Mouse (Mus musculus) liver, embryonic 15.5 days (tissue): ENCODE measurements at regions not wholly inside any gene's neighbourhood (a gene's known extent, or its start where the extent isn't known, plus 50 kb on each side); places are given as distances from the start of the nearest gene placed in this dataset.

Experiments used
- ATAC-seq: fragments of 200-750 bp; cut with Nextera tagmentation; 2 replicates; pipeline ENCODE4 v1.8.0; 2017; ENCODE audit warnings: moderate number of reproducible peaks, mild to moderate bottlenecking, moderate library complexity; ENCODE audit not compliant: insufficient read depth
- H3K27ac ChIP-seq: fragments of 300-500 bp; sonication (generic); replicated peaks from 2 replicates; pipeline ENCODE4 v1.5.1; 2015; ENCODE audit warnings: mild to moderate bottlenecking, inconsistent platforms
- H3K27me3 ChIP-seq: fragments of 300-500 bp; sonication (generic); 2 replicates; pipeline ENCODE4 v1.6.1; 2015; ENCODE audit warnings: mild to moderate bottlenecking, inconsistent platforms
- H3K36me3 ChIP-seq: fragments of 300-500 bp; sonication (generic); replicated peaks from 2 replicates; pipeline ENCODE4 v1.6.1; 2015; ENCODE audit warnings: moderate library complexity, mild to moderate bottlenecking, inconsistent platforms
- H3K4me1 ChIP-seq: fragments of 300-500 bp; sonication (generic); replicated peaks from 2 replicates; pipeline ENCODE4 v1.6.1; 2015; ENCODE audit warnings: inconsistent platforms
- H3K4me2 ChIP-seq: fragments of 300-500 bp; sonication (generic); 2 replicates; pipeline ENCODE4 v1.6.1; 2015; ENCODE audit warnings: moderate library complexity, mild to moderate bottlenecking, inconsistent platforms
- H3K4me3 ChIP-seq: fragments of 300-500 bp; sonication (generic); replicated peaks from 2 replicates; pipeline ENCODE4 v1.5.1; 2015; ENCODE audit warnings: mild to moderate bottlenecking, inconsistent platforms
- H3K9ac ChIP-seq: fragments of 300-500 bp; sonication (generic); 2 replicates; pipeline ENCODE4 v1.6.1; 2015; ENCODE audit warnings: moderate library complexity, mild to moderate bottlenecking, inconsistent platforms
- H3K9me3 ChIP-seq: fragments of 300-500 bp; sonication (generic); replicated peaks from 2 replicates; pipeline ENCODE4 v1.6.1; 2016; ENCODE audit warnings: inconsistent platforms
- WGBS: fragments of 180-500 bp; shearing (Covaris S2); methylation state at CpG from one replicate; pipeline ENCODE4 v1.1.7; 2015; ENCODE audit warnings: mixed read lengths; ENCODE audit not compliant: insufficient replicate concordance; 5-methylcytosine and 5-hydroxymethylcytosine counted together

DNA sequence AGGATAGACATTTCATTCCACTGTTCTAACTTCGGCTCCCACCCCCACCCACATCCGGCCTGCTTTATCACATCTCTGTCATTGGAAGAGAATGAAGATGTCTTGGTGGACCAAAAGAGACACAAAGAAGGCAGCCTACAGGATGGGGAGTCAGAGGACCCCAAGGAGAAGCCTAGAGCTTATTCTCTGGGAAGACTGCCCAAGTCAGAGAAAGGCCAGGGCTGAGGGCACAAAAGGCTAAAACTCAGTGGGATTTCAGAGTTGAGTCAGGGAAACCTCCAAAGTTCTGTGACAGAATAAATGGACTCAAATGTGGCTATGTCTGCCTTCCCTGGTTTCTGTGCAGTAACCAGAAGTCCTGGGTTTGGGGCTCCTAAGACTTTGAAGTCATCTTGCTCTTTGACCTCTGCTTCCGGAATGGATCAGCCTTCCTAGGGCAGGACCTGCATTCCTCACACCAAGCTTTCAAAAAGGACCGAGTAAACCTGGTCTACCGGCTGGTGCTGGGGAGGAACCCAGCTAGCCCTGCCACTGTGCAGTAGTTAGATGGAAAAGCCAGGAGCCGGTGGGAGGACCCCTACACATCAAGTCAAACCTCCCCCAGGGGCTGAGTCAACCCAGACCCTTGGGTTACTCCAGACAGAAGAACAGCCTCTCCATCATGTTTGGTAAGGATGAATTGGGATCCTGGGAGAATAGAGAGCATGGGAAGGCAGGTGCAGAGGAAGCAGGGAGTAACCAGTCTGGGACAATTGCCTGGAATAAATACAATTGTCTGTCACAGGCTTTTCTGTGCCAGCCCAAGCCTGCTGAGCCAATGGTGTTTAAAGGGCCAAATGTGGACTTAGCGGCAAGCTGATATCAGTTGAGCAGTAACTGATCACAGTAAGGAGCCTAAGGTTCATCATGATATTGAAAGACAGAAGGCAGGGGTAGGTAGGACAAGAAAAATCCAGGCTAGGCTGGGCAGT, 80.7 kb upstream of the Barx2 start:
- Histone ChIP-seq H3K9ac (no peak overlapping the region), H3K9me3 (no peaks in the 10 kb centered on the region), H3K4me2 (no peak overlapping the region), H3K36me3 (no peaks in the 10 kb centered on the region), H3K4me3 (no peak overlapping the region), H3K27ac (no peak overlapping the region), H3K4me1 (peaks cover 22% of the 10 kb centered on the region), H3K27me3 (peaks cover 7% of the 10 kb centered on the region; the same call in 1 of the 2 replicates)
- 55% methylated on average over 7 of the region's 7 CpGs for WGBS
- ATAC-seq: no peak

DNA sequence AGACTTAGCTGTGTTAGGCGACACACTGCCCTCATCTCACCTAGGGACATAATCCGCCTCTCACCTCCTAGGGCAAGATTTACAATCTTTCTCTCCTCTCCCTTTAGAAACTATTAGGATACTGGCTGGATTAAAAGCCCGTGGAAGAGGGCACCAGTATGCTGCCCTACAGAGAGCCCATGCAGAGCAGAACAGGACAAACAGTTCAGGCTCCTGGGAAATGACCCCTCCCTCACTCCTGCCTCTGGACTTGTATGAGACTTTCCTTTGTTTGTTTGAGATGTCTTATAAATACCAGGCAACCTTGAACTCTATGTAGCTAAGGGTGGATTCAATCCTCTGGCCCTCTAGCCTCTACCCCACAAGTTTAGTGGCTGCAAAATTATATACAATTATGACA, 81.8 kb upstream of the Barx2 start:
- Histone ChIP-seq H3K27ac (no peak overlapping the region), H3K36me3 (no peaks in the 10 kb centered on the region), H3K9ac (no peak overlapping the region), H3K4me3 (no peak overlapping the region), H3K9me3 (no peaks in the 10 kb centered on the region), H3K27me3 (peaks cover 7% of the 10 kb centered on the region; the same call in 1 of the 2 replicates), H3K4me1 (peaks cover 22% of the 10 kb centered on the region), H3K4me2 (no peak overlapping the region)
- WGBS: 49% methylated on average over 3 of the region's 3 CpGs
- no peak for ATAC-seq

- Histone ChIP-seq H3K9me3 (no peaks in the 10 kb centered on the region), H3K9ac (no peak overlapping the region), H3K4me1 (peaks cover 22% of the 10 kb centered on the region), H3K27me3 (peaks cover 7% of the 10 kb centered on the region; the same call in 1 of the 2 replicates), H3K36me3 (no peaks in the 10 kb centered on the region), H3K27ac (no peak overlapping the region), H3K4me3 (no peak overlapping the region), H3K4me2 (no peak overlapping the region)
- 11% methylated on average over 4 of the region's 4 CpGs for WGBS
- ATAC-seq: no peak
Measured at GRCm38 (mm10) chr9:31995700-31996099, 82.4 kb upstream of the Barx2 start.

DNA sequence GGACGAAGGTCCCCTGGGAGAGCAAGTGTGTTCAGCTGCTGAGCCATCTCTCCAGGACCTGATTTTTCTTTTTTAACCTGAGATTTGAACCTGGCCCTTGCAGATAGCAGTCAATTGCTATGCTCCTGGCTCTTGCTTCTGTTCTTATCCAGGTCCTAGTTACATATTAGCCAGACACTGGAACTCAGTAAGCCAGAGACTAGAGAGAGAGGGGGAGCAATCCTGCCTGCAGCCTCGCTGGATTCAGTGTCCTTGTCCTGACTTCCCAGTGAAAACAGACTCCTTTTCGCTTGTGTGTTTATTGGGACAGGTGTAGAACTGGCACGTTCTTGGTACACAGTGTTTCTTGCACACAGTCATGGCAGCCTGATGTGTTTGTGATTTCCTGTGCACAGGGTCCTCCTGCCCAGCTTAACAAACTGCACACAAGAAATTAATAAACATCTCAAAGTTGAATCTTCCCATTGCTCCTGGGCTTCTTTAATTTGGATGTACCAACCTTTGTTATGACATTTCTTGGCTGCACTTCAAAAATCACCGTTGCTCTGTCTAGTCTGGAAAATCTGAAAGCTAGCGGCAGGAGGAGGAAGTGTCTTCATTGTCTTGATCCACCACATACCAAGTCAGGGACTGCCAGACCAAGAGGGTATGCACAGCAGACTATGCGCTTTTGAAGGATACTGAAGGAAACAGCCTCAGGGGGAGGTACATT, 83.4 kb upstream of the Barx2 start:
- no peak overlapping the region for H3K4me3 ChIP-seq
- peaks cover 7% of the 10 kb centered on the region; the same call in 1 of the 2 replicates for H3K27me3 ChIP-seq
- WGBS: 26% methylated on average over 7 of the region's 7 CpGs
- H3K4me2 ChIP-seq: 0 out of 2 replicates have a peak overlapping the region, but pooled peaks have one; percentile 0
- peaks cover 22% of the 10 kb centered on the region for H3K4me1 ChIP-seq
- peak; percentile 56 for ATAC-seq
- no peaks in the 10 kb centered on the region for H3K9me3 ChIP-seq
- H3K27ac ChIP-seq: peak overlapping the region; percentile 45; the same call in 1 of the 2 replicates
- H3K36me3 ChIP-seq: no peaks in the 10 kb centered on the region
- H3K9ac ChIP-seq: no peak overlapping the region

DNA sequence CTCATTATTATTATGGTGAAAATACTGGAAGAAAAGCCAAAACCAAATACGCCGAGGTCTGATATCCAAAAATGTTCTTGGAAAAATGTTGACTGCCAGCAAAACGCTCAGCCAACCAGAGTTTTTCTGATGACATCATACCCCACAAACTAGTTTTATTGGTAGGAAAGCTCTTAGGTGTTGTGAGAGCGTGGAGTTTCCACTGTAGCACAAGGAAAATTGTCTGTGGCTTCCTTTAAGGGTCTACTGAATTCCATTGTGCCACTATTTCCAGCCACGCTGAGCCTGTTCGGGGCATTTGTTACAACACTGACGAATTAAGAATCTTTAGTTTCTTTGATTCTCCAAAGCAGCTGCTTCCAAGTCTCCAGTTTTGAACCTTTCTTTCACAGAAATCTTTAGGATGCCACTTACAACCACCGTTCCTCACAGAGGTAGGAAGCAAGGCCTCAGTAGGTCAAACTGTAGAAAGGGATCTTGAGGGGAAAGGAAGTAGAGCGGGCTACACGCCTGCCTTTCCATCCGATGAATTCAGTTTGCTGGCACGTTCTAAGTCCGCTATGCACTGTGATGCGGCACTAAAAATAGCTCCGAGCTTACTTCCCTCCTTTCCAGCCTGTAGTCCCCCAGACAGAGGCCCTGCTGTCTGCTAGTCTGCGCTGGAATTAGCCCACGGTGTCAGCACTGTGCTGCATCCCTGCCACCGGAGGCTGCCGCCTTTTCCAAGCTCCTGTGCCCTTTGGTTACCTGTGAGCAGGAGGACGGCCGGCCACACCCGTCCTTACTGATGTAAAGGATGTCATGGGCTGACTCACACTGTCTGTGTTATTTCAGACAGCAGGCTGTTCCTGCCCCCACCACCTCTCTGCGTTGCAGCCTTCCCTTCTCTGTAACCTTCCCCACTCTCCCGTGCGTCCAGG, 84.2 kb upstream of the Barx2 start:
- peak; percentile 17; the same call in 1 of the 2 replicates for ATAC-seq
- no peak overlapping the region for H3K9ac ChIP-seq
- peaks cover 22% of the 10 kb centered on the region for H3K4me1 ChIP-seq
- peaks cover 7% of the 10 kb centered on the region; the same call in 1 of the 2 replicates for H3K27me3 ChIP-seq
- no peaks in the 10 kb centered on the region for H3K36me3 ChIP-seq
- peak overlapping the region; percentile 3 for H3K4me2 ChIP-seq
- H3K9me3 ChIP-seq: no peaks in the 10 kb centered on the region
- 15% methylated on average over 25 of the region's 25 CpGs for WGBS
- no peak overlapping the region for H3K4me3 ChIP-seq
- H3K27ac ChIP-seq: peak overlapping the region; percentile 45; the same call in 1 of the 2 replicates

GRCm38 (mm10) chr9:31998488-31999280, 85.4 kb upstream of the Barx2 start:
- 50% methylated on average over 4 of the region's 4 CpGs for WGBS
- H3K9ac ChIP-seq: no peak overlapping the region

GRCm38 (mm10) chr9:31999760-32000159, 86.5 kb upstream of the Barx2 start:
- no peak for ATAC-seq
- H3K9me3 ChIP-seq: no peaks in the 10 kb centered on the region

More at GRCm38 (mm10) chr9:31998488-31999280, 85.4 kb upstream of the Barx2 start:
- Histone ChIP-seq H3K27me3 (peaks cover 7% of the 10 kb centered on the region; the same call in 1 of the 2 replicates), H3K4me2 (no peak overlapping the region), H3K27ac (no peak overlapping the region), H3K4me3 (no peak overlapping the region), H3K9me3 (no peaks in the 10 kb centered on the region), H3K36me3 (no peaks in the 10 kb centered on the region), H3K4me1 (peaks cover 22% of the 10 kb centered on the region)
- no peak for ATAC-seq

DNA sequence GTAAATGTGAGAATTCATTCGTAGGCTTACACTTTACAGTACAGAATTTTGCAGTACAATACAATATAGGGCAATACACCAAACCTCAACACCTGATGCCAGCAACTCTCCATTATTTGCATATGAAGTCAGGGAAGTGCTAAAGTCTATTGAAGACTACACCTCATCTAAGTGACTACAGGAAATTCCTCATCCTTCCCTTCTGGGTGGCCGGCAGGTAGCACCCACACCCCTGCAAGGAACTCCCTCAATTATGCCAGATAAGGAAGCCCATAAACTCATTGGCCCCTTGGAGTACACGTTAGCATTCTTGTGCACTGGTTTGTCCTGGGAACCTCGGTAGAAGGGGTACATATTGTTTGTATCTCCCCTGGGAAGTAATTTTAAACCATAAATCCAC, 89.7 kb upstream of the Barx2 start:
- no peak overlapping the region for H3K4me2 ChIP-seq
- ATAC-seq: no peak
- no peaks in the 10 kb centered on the region for H3K9me3 ChIP-seq
- 0 out of 2 replicates have a peak, but pooled peaks cover 3% of the 10 kb centered on the region for H3K4me1 ChIP-seq
- H3K36me3 ChIP-seq: no peaks in the 10 kb centered on the region
- no peak overlapping the region for H3K4me3 ChIP-seq
- no peak overlapping the region for H3K9ac ChIP-seq
- H3K27me3 ChIP-seq: peaks cover 2% of the 10 kb centered on the region; the same call in 1 of the 2 replicates
- no peak overlapping the region for H3K27ac ChIP-seq
- WGBS: 45% methylated on average over 4 of the region's 4 CpGs

More at GRCm38 (mm10) chr9:31999760-32000159, 86.5 kb upstream of the Barx2 start:
- peaks cover 7% of the 10 kb centered on the region; the same call in 1 of the 2 replicates for H3K27me3 ChIP-seq
- no peak overlapping the region for H3K9ac ChIP-seq
- no peaks in the 10 kb centered on the region for H3K36me3 ChIP-seq
- H3K4me1 ChIP-seq: peaks cover 22% of the 10 kb centered on the region
- 12% methylated on average over 1 of the region's 1 CpGs for WGBS
- H3K27ac ChIP-seq: no peak overlapping the region
- H3K4me3 ChIP-seq: no peak overlapping the region
- no peak overlapping the region for H3K4me2 ChIP-seq

DNA sequence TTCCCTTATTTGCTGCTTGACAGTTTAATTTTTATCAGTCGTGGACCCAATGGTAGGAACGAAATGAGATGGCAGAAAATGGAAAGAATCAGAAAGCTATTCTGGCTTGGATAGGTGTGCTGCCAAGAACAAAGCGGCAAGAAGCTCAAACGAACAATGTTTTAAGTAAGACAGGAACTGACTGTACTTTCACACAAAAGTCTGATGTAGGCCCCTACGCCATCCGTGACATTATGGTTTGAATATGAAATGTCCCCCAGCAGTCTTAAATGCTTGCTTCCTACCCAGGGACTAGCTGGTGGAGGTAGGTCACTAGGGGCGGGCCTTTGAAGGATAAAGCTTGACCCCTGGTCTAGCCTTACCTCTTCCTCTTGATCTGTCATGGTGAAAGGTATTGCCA, 90.5 kb upstream of the Barx2 start:
- H3K4me3 ChIP-seq: no peak overlapping the region
- no peaks in the 10 kb centered on the region for H3K36me3 ChIP-seq
- ATAC-seq: no peak
- no peak overlapping the region for H3K4me2 ChIP-seq
- H3K27me3 ChIP-seq: no peaks in the 10 kb centered on the region
- H3K27ac ChIP-seq: no peak overlapping the region
- 65% methylated on average over 7 of the region's 7 CpGs for WGBS
- no peaks in the 10 kb centered on the region for H3K9me3 ChIP-seq
- 0 out of 2 replicates have a peak, but pooled peaks cover 3% of the 10 kb centered on the region for H3K4me1 ChIP-seq
- H3K9ac ChIP-seq: no peak overlapping the region

GRCm38 (mm10) chr9:32005348-32005747, 92.1 kb upstream of the Barx2 start:
- Histone ChIP-seq H3K27me3 (no peaks in the 10 kb centered on the region), H3K9ac (no peak overlapping the region)

More at GRCm38 (mm10) chr9:32005348-32005747, 92.1 kb upstream of the Barx2 start:
- no peak overlapping the region for H3K4me3 ChIP-seq
- H3K36me3 ChIP-seq: no peaks in the 10 kb centered on the region
- no peaks in the 10 kb centered on the region for H3K9me3 ChIP-seq
- no peak overlapping the region for H3K27ac ChIP-seq
- no peak overlapping the region for H3K4me2 ChIP-seq
- peak; percentile 65; the same call in 1 of the 2 replicates for ATAC-seq
- H3K4me1 ChIP-seq: 0 out of 2 replicates have a peak, but pooled peaks cover 3% of the 10 kb centered on the region
- 62% methylated on average over 9 of the region's 9 CpGs for WGBS
